Mouse (Mus musculus) testis, postnatal 14 days (tissue): Measurements from ENCODE around the gene BC034090.

Experiments used
- DNase-seq: peaks from one replicate; pipeline ENCODE4 v3.0.0; 2021; ENCODE audit warnings: low spot score

The BC034090 gene

DNA sequence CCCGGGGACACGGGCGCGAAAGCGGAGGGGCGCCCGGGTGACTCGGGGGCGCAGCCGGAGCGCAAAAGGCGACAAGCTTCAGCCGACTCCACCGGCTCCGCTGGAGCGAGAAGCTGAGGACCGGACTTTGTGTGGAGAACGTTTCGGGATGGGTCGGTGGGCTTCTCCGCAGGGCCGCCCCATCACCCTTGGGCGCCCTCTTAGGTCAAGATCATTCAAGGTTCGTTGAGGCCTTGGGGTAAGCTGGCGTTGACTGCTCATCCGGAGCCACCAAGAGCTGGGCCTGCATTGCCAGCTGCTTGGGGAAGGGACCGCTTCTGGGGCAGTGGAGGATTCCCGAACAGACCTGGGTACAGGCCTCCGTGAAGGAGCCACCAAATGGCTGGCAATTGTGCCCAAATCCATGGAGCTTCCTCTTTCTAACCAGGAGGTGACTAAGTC lies 547 bp upstream of the BC034090 start:
- no peak for DNase-seq

- DNase-seq = no peak
These were observed 1.8 kb downstream of the BC034090 start for GRCm38 (mm10) chr1:155242488-155242745.

DNA sequence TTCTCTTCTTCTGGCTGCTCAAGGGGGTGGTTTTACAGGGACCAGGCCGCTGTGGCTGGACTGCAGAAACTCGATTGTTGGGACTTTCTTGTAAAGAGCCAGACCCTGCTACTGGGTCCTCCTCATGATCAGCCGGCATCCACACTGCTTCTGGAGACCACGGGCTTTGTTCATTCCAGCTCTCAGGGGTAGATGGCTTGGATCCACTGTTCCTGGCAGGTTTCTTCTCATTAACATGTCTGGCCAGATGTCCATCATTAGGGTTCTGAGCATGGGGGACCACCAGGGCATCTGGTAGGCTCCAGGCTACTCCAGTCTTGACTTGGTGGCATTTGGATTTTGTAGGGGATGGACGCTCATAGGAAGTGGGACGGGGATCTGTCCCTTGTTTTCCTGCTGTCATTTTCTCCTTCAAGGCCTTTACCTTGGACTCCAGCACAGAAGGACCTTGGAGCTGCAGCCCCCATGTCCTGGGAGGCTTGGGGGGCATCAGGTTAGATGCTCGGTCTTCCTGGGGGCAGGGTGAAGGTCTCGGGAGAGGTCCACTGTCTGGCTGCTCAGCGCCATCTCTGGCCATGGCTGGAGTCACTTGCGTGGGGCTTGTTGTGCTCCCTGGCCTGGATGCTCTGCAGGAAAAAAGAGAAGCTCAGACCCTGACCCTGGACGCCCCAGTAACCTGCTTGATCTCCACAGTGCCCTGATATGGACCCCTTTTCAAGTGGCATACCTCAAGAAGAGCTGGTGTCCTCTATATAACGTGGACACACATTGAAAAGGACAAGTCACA lies 2.4 kb downstream of the BC034090 start:
- DNase-seq = no peak

DNA sequence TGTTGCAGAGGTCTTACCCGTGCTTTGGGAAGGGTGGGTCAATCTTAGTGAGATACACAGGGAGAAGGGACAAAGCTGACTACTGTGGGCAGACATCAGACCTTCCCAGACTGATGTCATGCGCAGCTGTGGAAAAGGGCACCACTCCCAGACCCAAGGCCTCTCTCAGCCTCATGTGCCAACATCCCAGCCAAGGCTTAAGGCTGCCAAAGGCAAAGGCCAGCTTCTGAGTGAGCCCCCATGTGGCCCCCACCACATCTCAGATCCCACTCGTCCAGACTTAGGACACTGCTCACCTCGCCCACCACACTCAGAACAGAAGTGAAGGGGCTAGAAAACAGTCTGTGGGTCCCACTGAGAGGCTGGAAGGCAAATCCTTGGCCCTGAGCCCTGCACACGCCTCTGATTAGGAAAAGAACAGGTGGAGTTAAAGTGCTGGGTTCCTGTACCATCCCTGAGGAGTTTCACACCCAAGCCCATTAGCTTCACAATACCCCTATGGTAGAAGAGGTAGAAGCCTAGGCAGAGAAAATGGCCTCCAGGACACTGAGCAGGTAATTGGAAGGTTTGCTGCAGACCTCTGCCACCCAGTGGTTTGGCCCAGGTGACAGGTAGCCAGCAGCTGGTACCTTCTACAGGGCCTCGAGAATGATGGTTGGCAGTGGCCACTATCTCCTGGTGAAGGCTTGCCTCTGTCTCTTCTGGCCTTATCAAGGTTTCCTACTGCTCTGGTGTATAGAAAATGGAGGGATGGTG lies 4.1 kb downstream of the BC034090 start:
- no peak for DNase-seq

DNA sequence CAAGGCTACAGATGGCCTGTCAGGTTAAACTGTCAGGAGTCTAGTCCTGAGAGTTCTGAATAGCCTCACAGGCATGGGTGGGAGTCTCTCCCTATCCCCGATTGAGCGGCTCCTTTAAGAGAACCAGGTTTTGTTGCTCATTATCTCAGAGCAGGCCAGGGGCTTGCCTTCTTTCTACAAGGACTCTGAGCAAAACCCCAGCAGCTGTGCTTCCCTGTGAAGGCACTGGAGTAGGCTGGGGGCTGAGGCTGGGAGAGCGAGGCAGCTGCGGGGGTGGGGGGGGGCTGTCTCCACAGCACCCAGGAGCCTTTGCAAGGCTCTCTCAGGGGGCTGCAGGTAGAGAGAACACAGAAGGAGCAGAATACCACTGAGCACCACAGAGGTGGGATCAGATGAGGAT lies 5.1 kb downstream of the BC034090 start:
- DNase-seq = no peak

- no peak for DNase-seq
These were observed 6.1 kb downstream of the BC034090 start for GRCm38 (mm10) chr1:155238126-155238525.

- peak; percentile 40 for DNase-seq
These were observed 6.9 kb downstream of the BC034090 start for GRCm38 (mm10) chr1:155237390-155237789.

DNA sequence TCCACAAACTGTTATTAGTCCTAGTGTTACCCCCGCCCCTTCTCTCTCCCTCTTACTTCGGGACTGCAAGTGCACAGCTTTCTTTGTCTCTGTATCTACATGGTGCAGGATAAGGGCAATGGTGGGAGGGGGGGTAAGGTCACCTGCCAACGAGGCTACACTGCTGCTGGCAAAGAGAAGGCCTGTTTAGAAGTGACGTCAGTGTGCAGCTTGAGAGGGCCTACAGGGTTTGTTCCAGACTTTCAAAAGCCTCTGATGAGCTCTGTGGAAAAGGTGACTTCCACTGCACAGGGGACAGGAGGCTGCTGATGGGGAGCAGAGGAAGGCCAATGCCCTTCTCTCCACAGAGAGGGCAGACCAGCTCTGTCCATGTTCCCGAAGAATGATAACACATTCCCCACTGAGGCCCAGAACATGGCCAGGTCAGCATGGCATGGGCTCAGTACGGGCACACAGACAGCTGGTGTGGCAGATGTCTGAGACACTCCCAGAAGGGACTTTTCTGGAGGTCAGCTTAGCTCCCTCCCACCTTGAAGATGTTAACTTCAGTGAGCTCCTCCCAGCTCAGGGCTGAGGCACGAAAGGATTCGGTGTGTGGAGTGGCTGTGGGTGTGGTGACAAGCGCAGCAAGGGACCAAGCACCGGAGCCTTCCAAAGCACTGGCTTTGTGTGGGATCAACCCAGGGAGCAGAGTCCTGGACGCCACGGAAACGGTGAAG lies 7.8 kb downstream of the BC034090 start:
- no peak for DNase-seq

DNA sequence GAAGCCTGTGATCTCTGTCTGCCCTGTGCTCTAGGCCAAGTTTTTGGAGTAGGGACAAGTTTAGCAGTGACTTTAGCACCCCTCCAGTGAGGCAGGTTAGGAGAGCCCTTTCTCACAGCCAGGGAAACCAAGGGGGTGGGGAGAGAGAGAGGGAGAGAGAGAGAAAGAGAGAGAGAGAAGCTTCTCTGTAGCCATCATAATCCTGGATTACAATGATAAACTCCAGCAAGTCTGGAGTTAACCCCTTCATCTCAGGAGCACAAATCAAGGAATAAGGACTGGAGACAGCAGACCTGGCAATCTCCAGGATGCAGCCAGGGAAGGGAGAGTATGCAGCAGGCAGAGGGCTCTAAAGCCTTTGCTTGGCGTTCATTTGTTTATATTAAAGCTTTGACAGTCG lies 8.6 kb downstream of the BC034090 start:
- DNase-seq = no peak

GRCm38 (mm10) chr1:155233931-155234607 lies 10.2 kb downstream of the BC034090 start:
- DNase-seq = peak; percentile 61

- no peak for DNase-seq
These were observed 10.9 kb downstream of the BC034090 start for GRCm38 (mm10) chr1:155233378-155233777.

DNA sequence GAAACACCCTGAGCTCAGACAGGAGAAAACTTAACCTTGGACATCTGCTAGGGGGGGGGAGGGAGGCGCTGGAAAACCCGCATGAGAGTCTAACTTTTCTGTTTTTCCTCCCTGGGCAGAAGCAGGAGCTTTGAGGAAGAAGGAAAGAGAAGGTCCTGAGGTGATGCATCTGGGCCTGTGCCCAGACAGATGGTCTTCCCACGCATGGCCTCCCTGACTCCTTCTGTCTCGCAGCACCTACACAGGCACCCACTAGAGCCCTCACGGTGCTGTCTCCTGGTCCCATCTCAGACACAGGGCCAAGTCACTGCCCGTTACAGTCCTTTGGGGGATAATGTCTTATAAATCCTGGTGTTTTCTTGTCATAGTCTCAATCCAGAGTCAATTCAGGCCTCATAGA lies 11.5 kb downstream of the BC034090 start:
- DNase-seq = no peak

DNA sequence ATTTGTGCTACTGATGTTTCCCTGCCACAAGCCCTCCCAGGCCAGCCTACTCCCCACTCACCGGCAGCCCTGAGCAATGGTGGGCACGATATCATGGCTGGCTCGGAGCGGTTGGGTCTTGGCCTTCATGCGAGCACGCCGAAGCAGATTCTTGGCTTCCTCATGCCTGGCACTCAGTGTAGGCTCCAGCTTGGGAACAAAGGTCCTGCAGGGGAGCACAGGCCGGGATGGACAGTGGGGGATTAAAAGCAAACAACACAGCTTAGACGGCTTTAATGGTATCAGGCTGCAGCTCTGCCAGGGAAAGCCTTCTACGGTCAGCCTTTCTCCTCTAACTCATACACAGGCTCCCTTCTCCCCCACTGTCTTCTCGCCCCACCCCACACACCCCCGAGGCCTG lies 11.9 kb downstream of the BC034090 start:
- DNase-seq = no peak

GRCm38 (mm10) chr1:155229464-155230411 lies 14.5 kb downstream of the BC034090 start:
- no peak for DNase-seq

- peak; percentile 73 for DNase-seq
These were observed 20.2 kb downstream of the BC034090 start for GRCm38 (mm10) chr1:155223849-155224554.

DNA sequence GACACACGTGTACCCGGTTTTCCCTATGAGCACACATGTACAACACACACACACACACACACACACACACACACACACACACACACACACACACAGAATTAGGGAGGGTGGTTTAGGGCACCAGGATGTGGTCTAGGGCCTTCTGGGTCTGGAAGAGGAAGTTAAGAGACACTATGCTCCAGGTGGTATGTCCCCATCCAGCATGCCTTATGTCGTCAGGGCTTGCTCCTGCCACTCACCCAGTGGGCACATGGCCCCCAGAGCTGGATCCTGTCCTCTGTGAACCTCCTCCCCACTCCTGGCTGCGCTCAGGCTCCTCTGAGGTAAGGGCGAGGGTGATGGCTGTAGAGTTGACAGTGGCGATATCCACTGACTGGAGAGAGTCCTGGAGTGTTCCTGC lies 21.2 kb downstream of the BC034090 start:
- no peak for DNase-seq

DNA sequence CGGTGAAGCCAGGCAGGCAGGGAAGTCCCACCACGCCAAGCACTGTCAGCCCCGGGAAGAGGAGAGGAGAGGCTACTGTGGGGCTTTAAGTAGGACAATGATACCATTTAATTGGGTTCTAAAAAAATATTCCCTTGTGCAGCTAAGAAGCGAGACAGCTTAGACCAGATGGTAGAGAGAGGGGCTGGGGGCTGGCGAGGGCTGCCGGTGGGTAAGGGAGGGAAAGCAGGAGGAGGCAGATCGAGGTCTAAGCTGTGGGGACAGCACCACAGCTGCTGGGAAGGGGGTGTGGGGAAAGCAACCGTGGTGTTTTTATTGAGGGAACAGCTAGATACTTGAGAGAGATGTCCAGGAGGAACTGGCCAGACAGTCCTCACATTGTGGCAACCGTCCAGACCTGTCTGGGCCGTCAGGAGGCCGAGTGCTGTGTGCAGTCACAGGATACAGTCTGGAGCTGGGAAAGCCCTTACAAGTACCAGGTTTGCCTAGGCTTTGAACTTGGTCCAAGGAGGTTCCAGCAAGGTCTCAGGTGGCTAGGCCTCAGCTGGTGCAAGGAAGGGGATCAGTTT lies 22.1 kb downstream of the BC034090 start:
- peak; percentile 67 for DNase-seq

- no peak for DNase-seq
These were observed 25.3 kb downstream of the BC034090 start for GRCm38 (mm10) chr1:155218924-155219323.

DNA sequence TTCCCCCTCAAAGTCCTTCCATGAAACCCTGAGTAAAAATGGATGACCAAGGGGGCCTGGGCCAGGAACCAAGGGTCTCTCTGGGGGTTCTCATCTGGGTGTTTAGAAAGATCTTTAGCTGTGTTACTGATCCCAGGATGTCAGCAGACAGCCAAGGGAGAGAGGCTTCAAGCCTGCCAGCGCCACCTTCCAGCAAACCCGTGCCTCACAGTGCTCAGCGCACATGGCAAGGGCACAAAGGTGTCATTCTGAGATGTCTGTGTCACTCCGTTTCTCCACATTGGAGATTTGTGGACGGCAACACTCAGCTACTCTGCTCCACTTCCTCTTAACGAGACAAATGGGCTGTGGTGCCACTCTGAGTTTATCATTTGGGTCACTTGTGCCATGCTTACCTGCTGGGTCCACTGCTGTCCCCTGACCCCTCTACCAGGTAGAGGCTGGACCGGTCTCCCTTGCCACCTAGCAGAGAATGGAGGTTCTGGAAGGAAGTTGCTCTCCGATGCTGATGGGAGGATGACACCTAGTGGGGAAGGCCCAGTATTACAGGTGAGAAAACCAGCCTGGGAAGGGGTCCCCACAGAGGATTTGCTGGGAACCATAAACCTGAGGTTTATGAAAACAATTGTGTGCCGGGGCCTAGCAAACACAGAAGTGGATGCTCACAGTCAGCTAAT lies 26.2 kb downstream of the BC034090 start:
- DNase-seq = no peak

DNA sequence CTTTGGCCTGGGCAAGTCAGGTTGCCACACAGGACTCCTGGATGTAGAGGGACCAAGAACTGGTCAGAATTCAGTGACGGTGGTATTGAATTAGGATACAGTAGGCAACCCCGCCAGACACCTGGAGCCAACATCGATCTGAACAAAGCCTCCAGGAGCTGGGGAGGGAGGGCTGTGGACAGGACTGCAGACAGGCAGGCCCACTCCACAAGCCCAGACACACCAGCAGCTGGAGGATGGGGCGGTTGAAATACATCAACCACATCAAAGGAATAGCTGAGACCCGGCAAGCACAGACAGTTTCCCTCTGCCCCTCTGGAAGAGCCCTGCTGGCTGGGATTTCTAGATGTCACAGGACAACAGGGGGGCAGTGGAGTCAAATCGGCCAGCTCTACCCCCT lies 27.4 kb downstream of the BC034090 start:
- no peak for DNase-seq
